Mouse (Mus musculus) liver, embryonic 11.5 days (tissue): ENCODE results near the gene Hdac4. TPM values are rescaled to one million over a fixed set of nuclear protein-coding genes. Genes with fewer than 3 reads are reported as not detected.
A peak's percentile ranks its signal among the peaks of the same experiment; 100 is the strongest.

ENCODE experiments used
- ATAC-seq: fragments of 200-750 bp; cut with Nextera tagmentation; replicated peaks from 2 replicates; pipeline ENCODE4 v1.8.0; 2017; ENCODE audit warnings: moderate number of reproducible peaks, mild to moderate bottlenecking, moderate TSS enrichment, moderate library complexity; ENCODE audit not compliant: low FRiP score
- DNase-seq: peaks from one replicate; pipeline ENCODE4 v3.0.0-alpha.2; 2017; ENCODE audit warnings: low spot score
- H3K27ac ChIP-seq: fragments of 300-500 bp; sonication (generic); 2 replicates; pipeline ENCODE4 v1.5.1; 2014; ENCODE audit warnings: mild to moderate bottlenecking, low read depth, low read length, control low read depth
- H3K27me3 ChIP-seq: fragments of 300-500 bp; sonication (generic); replicated peaks from 2 replicates; pipeline ENCODE4 v1.6.1; 2014; ENCODE audit warnings: low read length, mixed read lengths; ENCODE audit not compliant: control insufficient read depth, insufficient read depth
- H3K36me3 ChIP-seq: fragments of 300-500 bp; sonication (generic); 2 replicates; pipeline ENCODE4 v1.6.1; 2014; ENCODE audit warnings: mild to moderate bottlenecking, low read length, moderate library complexity, mixed read lengths; ENCODE audit not compliant: control insufficient read depth, insufficient read depth
- H3K4me1 ChIP-seq: fragments of 300-500 bp; sonication (generic); replicated peaks from 2 replicates; pipeline ENCODE4 v1.6.1; 2014; ENCODE audit warnings: low read length, mixed read lengths; ENCODE audit not compliant: control insufficient read depth, insufficient read depth
- H3K4me2 ChIP-seq: fragments of 300-500 bp; sonication (generic); 2 replicates; pipeline ENCODE4 v1.6.1; 2014; ENCODE audit warnings: mild to moderate bottlenecking, control low read depth, moderate library complexity
- H3K4me3 ChIP-seq: fragments of 300-500 bp; sonication (generic); 2 replicates; pipeline ENCODE4 v1.5.1; 2014; ENCODE audit warnings: low read depth, low read length, control low read depth
- H3K9ac ChIP-seq: fragments of 300-500 bp; sonication (generic); 2 replicates; pipeline ENCODE4 v1.6.1; 2014; ENCODE audit warnings: low read depth, low read length, control low read depth
- H3K9me3 ChIP-seq: fragments of 300-500 bp; sonication (generic); 2 replicates; pipeline ENCODE4 v1.6.1; 2016; ENCODE audit warnings: low read length, inconsistent platforms, mixed read lengths; ENCODE audit not compliant: control insufficient read depth
- WGBS: fragments of 180-500 bp; shearing (Covaris S2); extraction: QIAGEN DNeasy Blood & Tissue Kit; methylation state at CpG from one replicate; pipeline ENCODE4 v1.1.7; 2014; 5-methylcytosine and 5-hydroxymethylcytosine counted together
- polyA plus RNA-seq: library from polyadenylated mRNA; unstranded; fragments of >200 nt; fragmentation: Nextera tagmentation; extraction: Ambion mirVana; gene quantifications from 2 replicates; pipeline ENCODE4 v1.2.1, GENCODE M21; 2014

Hdac4 gene
- polyA plus RNA-seq, 1 experiment from 2014 or later: 12.0 TPM

- Histone ChIP-seq H3K4me2 (no peak overlapping the region), H3K9ac (no peak overlapping the region), H3K36me3 (no peaks in the 10 kb centered on the region), H3K9me3 (no peaks in the 10 kb centered on the region), H3K4me1 (peaks cover 6% of the 10 kb centered on the region; the same call in 1 of the 2 replicates), H3K4me3 (no peak overlapping the region), H3K27ac (no peak overlapping the region), H3K27me3 (no peaks in the 10 kb centered on the region)
- DNase-seq (no peak), ATAC-seq (no peak)
- 81% methylated on average over 4 of the region's 4 CpGs for WGBS
These were observed 88.9 kb downstream of the Hdac4 start for GRCm38 (mm10) chr1:92106486-92107160.

- no peak overlapping the region for H3K9ac ChIP-seq
- no peak for ATAC-seq
- 53% methylated on average over 3 of the region's 3 CpGs for WGBS
- no peaks in the 10 kb centered on the region for H3K27me3 ChIP-seq
- no peak for DNase-seq
- H3K36me3 ChIP-seq: no peaks in the 10 kb centered on the region
- no peak overlapping the region for H3K4me2 ChIP-seq
- no peak overlapping the region for H3K4me3 ChIP-seq
- H3K9me3 ChIP-seq: no peaks in the 10 kb centered on the region
- H3K4me1 ChIP-seq: peaks cover 5% of the 10 kb centered on the region; the same call in 1 of the 2 replicates
- no peak overlapping the region for H3K27ac ChIP-seq
These were observed 90.8 kb downstream of the Hdac4 start for GRCm38 (mm10) chr1:92104718-92105117.

GRCm38 (mm10) chr1:92103971-92104370 is 91.5 kb downstream of the Hdac4 start:
- Histone ChIP-seq H3K4me2 (no peak overlapping the region), H3K9me3 (no peaks in the 10 kb centered on the region), H3K9ac (no peak overlapping the region), H3K36me3 (no peaks in the 10 kb centered on the region), H3K27ac (no peak overlapping the region), H3K27me3 (no peaks in the 10 kb centered on the region), H3K4me3 (no peak overlapping the region), H3K4me1 (peaks cover 8% of the 10 kb centered on the region; the same call in 1 of the 2 replicates)
- DNase-seq (no peak), ATAC-seq (no peak)

GRCm38 (mm10) chr1:92103377-92103776 is 92.1 kb downstream of the Hdac4 start:
- no peak for DNase-seq
- H3K4me1 ChIP-seq: peaks cover 8% of the 10 kb centered on the region; the same call in 1 of the 2 replicates
- 64% methylated on average over 3 of the region's 3 CpGs for whole genome bisulfite sequencing

GRCm38 (mm10) chr1:92102825-92103224 is 92.7 kb downstream of the Hdac4 start:
- Histone ChIP-seq H3K36me3 (no peaks in the 10 kb centered on the region), H3K27ac (no peak overlapping the region), H3K27me3 (no peaks in the 10 kb centered on the region), H3K4me1 (peaks cover 8% of the 10 kb centered on the region; the same call in 1 of the 2 replicates), H3K9me3 (no peaks in the 10 kb centered on the region), H3K4me2 (no peak overlapping the region), H3K9ac (no peak overlapping the region), H3K4me3 (no peak overlapping the region)
- ATAC-seq: no peak
- WGBS: 73% methylated on average over 1 of the region's 1 CpGs
- no peak for DNase-seq

More at GRCm38 (mm10) chr1:92103377-92103776, 92.1 kb downstream of the Hdac4 start:
- ATAC-seq: no peak
- Histone ChIP-seq H3K4me3 (no peak overlapping the region), H3K27me3 (no peaks in the 10 kb centered on the region), H3K36me3 (no peaks in the 10 kb centered on the region), H3K9me3 (no peaks in the 10 kb centered on the region), H3K9ac (no peak overlapping the region), H3K27ac (no peak overlapping the region), H3K4me2 (no peak overlapping the region)

GRCm38 (mm10) chr1:92100371-92100891 is 95.1 kb downstream of the Hdac4 start:
- DNase-seq: no peak
- no peak overlapping the region for H3K4me3 ChIP-seq
- 83% methylated on average over 4 of the region's 4 CpGs for WGBS
- peak; percentile 26; the same call in 1 of the 2 replicates for ATAC-seq
- H3K4me1 ChIP-seq: peaks cover 6% of the 10 kb centered on the region; the same call in 1 of the 2 replicates
- H3K27me3 ChIP-seq: no peaks in the 10 kb centered on the region
- H3K36me3 ChIP-seq: no peaks in the 10 kb centered on the region
- H3K9me3 ChIP-seq: no peaks in the 10 kb centered on the region
- no peak overlapping the region for H3K4me2 ChIP-seq
- no peak overlapping the region for H3K27ac ChIP-seq
- H3K9ac ChIP-seq: no peak overlapping the region

- DNase-seq (no peak), ATAC-seq (no peak)
- Histone ChIP-seq H3K27ac (no peak overlapping the region), H3K36me3 (no peaks in the 10 kb centered on the region), H3K4me1 (peaks cover 6% of the 10 kb centered on the region; the same call in 1 of the 2 replicates), H3K4me3 (no peak overlapping the region), H3K27me3 (no peaks in the 10 kb centered on the region), H3K4me2 (no peak overlapping the region), H3K9ac (no peak overlapping the region), H3K9me3 (no peaks in the 10 kb centered on the region)
- 84% methylated on average over 4 of the region's 4 CpGs for WGBS
These were observed 95.5 kb downstream of the Hdac4 start for GRCm38 (mm10) chr1:92099964-92100363.

- ATAC-seq: no peak; the same call in 1 of the 2 replicates
- Histone ChIP-seq H3K4me1 (peaks cover 6% of the 10 kb centered on the region; the same call in 1 of the 2 replicates), H3K27ac (no peak overlapping the region), H3K9me3 (no peaks in the 10 kb centered on the region), H3K36me3 (no peaks in the 10 kb centered on the region), H3K27me3 (no peaks in the 10 kb centered on the region), H3K4me2 (no peak overlapping the region), H3K9ac (no peak overlapping the region), H3K4me3 (no peak overlapping the region)
- no peak for DNase-seq
- 47% methylated on average over 4 of the region's 4 CpGs for WGBS
These were observed 96.0 kb downstream of the Hdac4 start for GRCm38 (mm10) chr1:92099502-92099901.

GRCm38 (mm10) chr1:92098456-92098855 is 97.0 kb downstream of the Hdac4 start:
- Histone ChIP-seq H3K4me3 (no peak overlapping the region), H3K4me1 (peaks cover 6% of the 10 kb centered on the region; the same call in 1 of the 2 replicates), H3K27me3 (no peaks in the 10 kb centered on the region), H3K9ac (no peak overlapping the region), H3K9me3 (no peaks in the 10 kb centered on the region), H3K27ac (no peak overlapping the region), H3K36me3 (no peaks in the 10 kb centered on the region), H3K4me2 (no peak overlapping the region)
- DNase-seq (no peak), ATAC-seq (no peak)
- WGBS: 90% methylated on average over 3 of the region's 3 CpGs
